Mouse (Mus musculus) hindbrain, embryonic 15.5 days (tissue): ENCODE measurements around the gene Cirbp. TPM values are rescaled to one million over a fixed set of nuclear protein-coding genes. Genes with fewer than 3 reads are reported as not detected.
"Not testable (repeated sequence)": the region's sequence is repeated elsewhere in the genome, so short reads cannot be mapped to it uniquely, and the experiment has no call there.

Experiments used
- ATAC-seq: fragments of 200-750 bp; cut with Nextera tagmentation; 2 replicates; pipeline ENCODE4 v1.8.0; 2017; ENCODE audit warnings: low read depth, moderate number of reproducible peaks, moderate TSS enrichment; ENCODE audit not compliant: low FRiP score
- H3K27ac ChIP-seq: fragments of 300-500 bp; sonication (generic); replicated peaks from 2 replicates; pipeline ENCODE4 v1.5.1; 2015; ENCODE audit warnings: mild to moderate bottlenecking, inconsistent platforms
- H3K27me3 ChIP-seq: fragments of 300-500 bp; sonication (generic); 2 replicates; pipeline ENCODE4 v1.6.1; 2015; ENCODE audit warnings: control low read depth, inconsistent platforms
- H3K36me3 ChIP-seq: fragments of 300-500 bp; sonication (generic); 2 replicates; pipeline ENCODE4 v1.6.1; 2015; ENCODE audit warnings: control low read depth, inconsistent platforms
- H3K4me1 ChIP-seq: fragments of 300-500 bp; sonication (generic); replicated peaks from 2 replicates; pipeline ENCODE4 v1.6.1; 2015; ENCODE audit warnings: control low read depth, inconsistent platforms
- H3K4me2 ChIP-seq: fragments of 300-500 bp; sonication (generic); 2 replicates; pipeline ENCODE4 v1.6.1; 2015; ENCODE audit warnings: moderate library complexity, mild to moderate bottlenecking, inconsistent platforms
- H3K4me3 ChIP-seq: fragments of 300-500 bp; sonication (generic); 2 replicates; pipeline ENCODE4 v1.5.1; 2015; ENCODE audit warnings: mild to moderate bottlenecking, inconsistent platforms
- H3K9ac ChIP-seq: fragments of 300-500 bp; sonication (generic); 2 replicates; pipeline ENCODE4 v1.6.1; 2015; ENCODE audit warnings: inconsistent platforms
- H3K9me3 ChIP-seq: fragments of 300-500 bp; sonication (generic); 2 replicates; pipeline ENCODE4 v1.6.1; 2016; ENCODE audit warnings: control low read depth, inconsistent platforms
- WGBS: fragments of 180-500 bp; shearing (Covaris S2); methylation state at CpG from one replicate; pipeline ENCODE4 v1.1.7; 2015; 5-methylcytosine and 5-hydroxymethylcytosine counted together
- polyA plus RNA-seq: library from polyadenylated mRNA; unstranded; fragments of >200 nt; fragmentation: Nextera tagmentation; extraction: Ambion mirVana; gene quantifications from 2 replicates; pipeline ENCODE4 v1.2.1, GENCODE M21; 2015

The Cirbp gene
- polyA plus RNA-seq, 1 experiment from 2014 or later = 319 TPM

GRCm38 (mm10) chr10:80196778-80197581 lies 31.2 kb downstream of the Cirbp start:
- Histone ChIP-seq H3K4me2 (no peak overlapping the region), H3K27ac (no peak overlapping the region), H3K4me3 (no peak overlapping the region), H3K9me3 (no peaks in the 10 kb centered on the region), H3K4me1 (no peaks in the 10 kb centered on the region), H3K9ac (no peak overlapping the region), H3K27me3 (no peaks in the 10 kb centered on the region), H3K36me3 (no peaks in the 10 kb centered on the region)
- ATAC-seq = no peak
- 47% methylated on average over 33 of the region's 33 CpGs for WGBS

GRCm38 (mm10) chr10:80199440-80200008 lies 33.7 kb downstream of the Cirbp start:
- 56% methylated on average over 3 of the region's 3 CpGs for WGBS
- Histone ChIP-seq H3K36me3 (no peaks in the 10 kb centered on the region), H3K27me3 (no peaks in the 10 kb centered on the region), H3K9ac (no peak overlapping the region), H3K4me2 (no peak overlapping the region), H3K4me1 (no peaks in the 10 kb centered on the region), H3K4me3 (no peak overlapping the region), H3K9me3 (no peaks in the 10 kb centered on the region), H3K27ac (no peak overlapping the region)
- peak; percentile 55; the same call in 1 of the 2 replicates for ATAC-seq

- Histone ChIP-seq H3K9ac (no peak overlapping the region), H3K36me3 (no peaks in the 10 kb centered on the region), H3K27me3 (no peaks in the 10 kb centered on the region), H3K4me3 (no peak overlapping the region), H3K9me3 (no peaks in the 10 kb centered on the region), H3K4me1 (no peaks in the 10 kb centered on the region), H3K4me2 (no peak overlapping the region), H3K27ac (no peak overlapping the region)
- no peak for ATAC-seq
- 68% methylated on average over 6 of the region's 6 CpGs for WGBS
Observed at GRCm38 (mm10) chr10:80200485-80200884, 34.7 kb downstream of the Cirbp start.

- WGBS = 6% methylated on average over 7 of the region's 7 CpGs
- H3K9me3 ChIP-seq = no peaks in the 10 kb centered on the region
- H3K27me3 ChIP-seq = no peaks in the 10 kb centered on the region
- peaks cover 9% of the 10 kb centered on the region for H3K4me1 ChIP-seq
- no peak overlapping the region for H3K4me2 ChIP-seq
- no peak overlapping the region for H3K9ac ChIP-seq
- no peak overlapping the region for H3K27ac ChIP-seq
- ATAC-seq = no peak
- no peak overlapping the region for H3K4me3 ChIP-seq
- H3K36me3 ChIP-seq = no peaks in the 10 kb centered on the region
Observed at GRCm38 (mm10) chr10:80204055-80204454, 38.3 kb downstream of the Cirbp start.

- no peak for ATAC-seq
- H3K36me3 ChIP-seq = no peaks in the 10 kb centered on the region
- no peaks in the 10 kb centered on the region for H3K27me3 ChIP-seq
- H3K4me3 ChIP-seq = no peak overlapping the region
- H3K9ac ChIP-seq = no peak overlapping the region
- no peaks in the 10 kb centered on the region for H3K9me3 ChIP-seq
- H3K4me1 ChIP-seq = peaks cover 11% of the 10 kb centered on the region
- no peak overlapping the region for H3K27ac ChIP-seq
- WGBS = 33% methylated on average over 1 of the region's 1 CpGs
- no peak overlapping the region for H3K4me2 ChIP-seq
Observed at GRCm38 (mm10) chr10:80207201-80207600, 41.4 kb downstream of the Cirbp start.

- Histone ChIP-seq H3K9ac (no peak overlapping the region), H3K27ac (no peak overlapping the region), H3K36me3 (no peaks in the 10 kb centered on the region), H3K4me3 (no peak overlapping the region), H3K4me2 (no peak overlapping the region), H3K27me3 (no peaks in the 10 kb centered on the region), H3K9me3 (no peaks in the 10 kb centered on the region), H3K4me1 (peaks cover 11% of the 10 kb centered on the region)
- no peak for ATAC-seq
- WGBS = 29% methylated on average over 10 of the region's 10 CpGs
Observed at GRCm38 (mm10) chr10:80207676-80208075, 41.9 kb downstream of the Cirbp start.

GRCm38 (mm10) chr10:80208248-80208647 lies 42.5 kb downstream of the Cirbp start:
- no peak overlapping the region for H3K4me3 ChIP-seq
- H3K9me3 ChIP-seq = no peaks in the 10 kb centered on the region
- no peaks in the 10 kb centered on the region for H3K36me3 ChIP-seq
- 61% methylated on average over 4 of the region's 4 CpGs for WGBS
- H3K4me1 ChIP-seq = peaks cover 11% of the 10 kb centered on the region
- no peak overlapping the region for H3K9ac ChIP-seq
- H3K27me3 ChIP-seq = no peaks in the 10 kb centered on the region
- ATAC-seq = no peak
- peak overlapping the region; percentile 32; the same call in 1 of the 2 replicates for H3K4me2 ChIP-seq
- no peak overlapping the region for H3K27ac ChIP-seq

GRCm38 (mm10) chr10:80208841-80209371 lies 43.1 kb downstream of the Cirbp start:
- H3K9me3 ChIP-seq = no peaks in the 10 kb centered on the region
- peak overlapping the region; percentile 32 for H3K4me2 ChIP-seq
- ATAC-seq = peak; percentile 76
- WGBS = 3% methylated on average over 24 of the region's 24 CpGs
- H3K27me3 ChIP-seq = no peaks in the 10 kb centered on the region
- H3K4me1 ChIP-seq = peaks cover 11% of the 10 kb centered on the region
- H3K9ac ChIP-seq = no peak overlapping the region; the same call in 1 of the 2 replicates
- no peak overlapping the region for H3K4me3 ChIP-seq
- peak overlapping the region; percentile 58 for H3K27ac ChIP-seq
- no peaks in the 10 kb centered on the region for H3K36me3 ChIP-seq

- H3K4me1 ChIP-seq = peaks cover 14% of the 10 kb centered on the region
- not testable (repeated sequence) for H3K36me3 ChIP-seq, H3K9me3 ChIP-seq, H3K4me3 ChIP-seq, H3K27me3 ChIP-seq, H3K27ac ChIP-seq, H3K9ac ChIP-seq, ATAC-seq, H3K4me2 ChIP-seq
- WGBS = 80% methylated on average over 7 of the region's 7 CpGs
Observed at GRCm38 (mm10) chr10:80211547-80212103, 45.8 kb downstream of the Cirbp start.

GRCm38 (mm10) chr10:80215048-80215772 lies 49.4 kb downstream of the Cirbp start:
- H3K4me2 ChIP-seq = no peak overlapping the region
- ATAC-seq = no peak
- H3K4me1 ChIP-seq = peaks cover 2% of the 10 kb centered on the region; the same call in 1 of the 2 replicates
- H3K27me3 ChIP-seq = no peaks in the 10 kb centered on the region
- H3K36me3 ChIP-seq = no peaks in the 10 kb centered on the region
- no peaks in the 10 kb centered on the region for H3K9me3 ChIP-seq
- 20% methylated on average over 16 of the region's 16 CpGs for WGBS
- H3K27ac ChIP-seq = no peak overlapping the region
- H3K9ac ChIP-seq = no peak overlapping the region
- no peak overlapping the region for H3K4me3 ChIP-seq

GRCm38 (mm10) chr10:80220676-80221075 lies 54.9 kb downstream of the Cirbp start:
- no peaks in the 10 kb centered on the region for H3K36me3 ChIP-seq
- H3K4me3 ChIP-seq = no peak overlapping the region
- H3K9me3 ChIP-seq = no peaks in the 10 kb centered on the region
- no peak overlapping the region for H3K4me2 ChIP-seq
- H3K27ac ChIP-seq = no peak overlapping the region
- H3K4me1 ChIP-seq = peaks cover 1% of the 10 kb centered on the region; the same call in 1 of the 2 replicates
- 29% methylated on average over 7 of the region's 9 CpGs for WGBS
- H3K9ac ChIP-seq = no peak overlapping the region
- ATAC-seq = no peak
- H3K27me3 ChIP-seq = no peaks in the 10 kb centered on the region
